Mouse (Mus musculus) myocyte (in vitro differentiated cells): ENCODE measurements around the gene Kif13a. TPM values are rescaled to one million over a fixed set of nuclear protein-coding genes. Genes with fewer than 3 reads are reported as not detected.

Experiments
- H3K27me3 ChIP-seq: one replicate; pipeline ENCODE4 v1.6.1; 2011; ENCODE audit not compliant: control insufficient read depth, insufficient read depth, insufficient read length
- H3K36me3 ChIP-seq: one replicate; pipeline ENCODE4 v1.6.1; 2011; ENCODE audit not compliant: control insufficient read depth, insufficient read depth
- H3K4me2 ChIP-seq: one replicate; pipeline ENCODE4 v1.6.1; 2011; ENCODE audit warnings: low read depth, control low read depth
- H3K4me3 ChIP-seq: one replicate; pipeline ENCODE4 v1.5.1; 2011; ENCODE audit warnings: mild to moderate bottlenecking, control low read depth, moderate library complexity
- H3K79me2 ChIP-seq: one replicate; pipeline ENCODE4 v1.6.1; 2011; ENCODE audit not compliant: control insufficient read depth, insufficient read depth
- H3ac ChIP-seq: one replicate; pipeline ENCODE4 v1.6.1; 2011; ENCODE audit not compliant: control insufficient read depth, insufficient read length
- CEBPB ChIP-seq: IDR thresholded peaks from 2 replicates; pipeline ENCODE4 v1.6.1; 2011; ENCODE audit warnings: mild to moderate bottlenecking, moderate library complexity; ENCODE audit not compliant: poor library complexity, insufficient read depth, severe bottlenecking
- E2F4 ChIP-seq: IDR thresholded peaks from one replicate; pipeline ENCODE4 v1.6.1; 2011; ENCODE audit warnings: mild to moderate bottlenecking, control low read depth, moderate library complexity; ENCODE audit not compliant: insufficient read depth
- MAX ChIP-seq: IDR thresholded peaks from one replicate; pipeline ENCODE4 v1.6.1; 2011; ENCODE audit warnings: low read depth, mild to moderate bottlenecking, control low read depth
- MYOD1 ChIP-seq, 3 experiments: IDR thresholded peaks; one replicate each; pipeline ENCODE4 v1.6.1; 2011; ENCODE audit warnings: control low read depth in 2 of 3, low read depth in 2 of 3, mild to moderate bottlenecking in 2 of 3, moderate library complexity in 1 of 3; ENCODE audit not compliant: insufficient read length in 2 of 3, control insufficient read depth in 1 of 3
- MYOG ChIP-seq, 3 experiments: IDR thresholded peaks; one replicate each; pipeline ENCODE4 v1.6.1; 2011; ENCODE audit warnings: control low read depth in 2 of 3, low read depth in 2 of 3, mild to moderate bottlenecking in 2 of 3; ENCODE audit not compliant: insufficient read length in 2 of 3, control insufficient read depth in 1 of 3, insufficient read depth in 1 of 3
- POLR2A ChIP-seq: IDR thresholded peaks from one replicate; pipeline ENCODE4 v1.6.1; 2011; ENCODE audit warnings: low read depth, mild to moderate bottlenecking, control low read depth, moderate library complexity; ENCODE audit not compliant: insufficient read length
- POLR2AphosphoS2 ChIP-seq: IDR thresholded peaks from one replicate; pipeline ENCODE4 v1.6.1; 2011; ENCODE audit warnings: low read depth, control low read depth; ENCODE audit not compliant: insufficient read length
- REST ChIP-seq: IDR thresholded peaks from one replicate; pipeline ENCODE4 v1.6.1; 2011; ENCODE audit warnings: mild to moderate bottlenecking, control low read depth, moderate library complexity; ENCODE audit not compliant: insufficient read depth, insufficient read length
- SRF ChIP-seq: IDR thresholded peaks from one replicate; pipeline ENCODE4 v1.6.1; 2011; ENCODE audit warnings: low read depth; ENCODE audit not compliant: control insufficient read depth, insufficient read length
- TCF12 ChIP-seq: IDR thresholded peaks from one replicate; pipeline ENCODE4 v1.6.1; 2011; ENCODE audit warnings: mild to moderate bottlenecking, control low read depth; ENCODE audit not compliant: poor library complexity, insufficient read depth, severe bottlenecking
- TCF3 ChIP-seq: IDR thresholded peaks from one replicate; pipeline ENCODE4 v1.6.1; 2011; ENCODE audit warnings: low read depth, control low read depth; ENCODE audit not compliant: insufficient read length
- USF1 ChIP-seq: IDR thresholded peaks from one replicate; pipeline ENCODE4 v1.6.1; 2011; ENCODE audit warnings: low read depth, mild to moderate bottlenecking, control low read depth, moderate library complexity
- polyA plus RNA-seq: library from polyadenylated mRNA; unstranded; fragments of >200 nt; fragmentation: generic; extraction: Trizol; gene quantifications from one replicate; pipeline ENCODE4 v1.2.1, GENCODE M21; 2012; ENCODE audit warnings: missing spikeins

Kif13a gene
- polyA plus RNA-seq, 1 experiment, result 15.4 TPM

GRCm38 (mm10) chr13:46970286-46970945, 40.7 kb upstream of the Kif13a start:
- H3K36me3 ChIP-seq, result no peaks in the 10 kb centered on the region
- no peak for TF ChIP-seq TCF3
- TF ChIP-seq MYOD1 (IDR thresholded peaks at IDR 0.05; ENCODE audit: control insufficient read depth in 1 of 3, insufficient read length in 2 of 3, low read depth in 2 of 3), result no peak
- no peak for TF ChIP-seq POLR2A
- TF ChIP-seq MYOG (IDR thresholded peaks at IDR 0.05; ENCODE audit: control insufficient read depth in 1 of 3, insufficient read depth in 1 of 3, insufficient read length in 2 of 3, low read depth in 2 of 3), result no peak
- TF ChIP-seq REST, result no peak
- TF ChIP-seq E2F4, result no peak
- TF ChIP-seq TCF12, result no peak
- no peak for TF ChIP-seq SRF
- TF ChIP-seq MAX, result no peak
- TF ChIP-seq CEBPB, result no peak
- no peak for TF ChIP-seq USF1
- no peak for TF ChIP-seq POLR2AphosphoS2
- H3ac ChIP-seq, result no peak overlapping the region
- no peak overlapping the region for H3K4me3 ChIP-seq
- H3K4me2 ChIP-seq, result no peak overlapping the region
- no peaks in the 10 kb centered on the region for H3K79me2 ChIP-seq
- H3K27me3 ChIP-seq, result no peaks in the 10 kb centered on the region

DNA sequence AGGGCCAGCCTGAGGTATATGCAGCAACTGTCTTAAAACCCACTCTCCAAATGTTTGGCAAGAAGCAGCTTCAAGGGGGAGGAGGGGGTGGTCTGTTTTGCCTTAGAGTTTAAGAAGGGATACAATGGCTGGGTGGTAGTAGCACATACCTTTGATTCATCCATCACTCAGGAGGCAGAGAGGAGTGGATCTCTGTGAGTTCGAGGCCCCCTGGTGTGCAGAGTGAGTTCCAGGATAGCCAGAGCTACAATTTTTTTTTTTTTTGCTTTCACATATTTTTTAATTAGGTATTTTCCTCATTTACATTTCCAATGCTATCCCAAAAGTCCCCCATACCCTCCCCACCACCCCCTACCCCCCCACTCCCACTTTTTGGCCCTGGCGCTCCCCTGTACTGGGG, 39.0 kb upstream of the Kif13a start:
- Histone ChIP-seq H3K27me3 (no peaks in the 10 kb centered on the region), H3ac (no peak overlapping the region), H3K36me3 (no peaks in the 10 kb centered on the region), H3K79me2 (no peaks in the 10 kb centered on the region), H3K4me3 (no peak overlapping the region), H3K4me2 (no peak overlapping the region)
- TF ChIP-seq POLR2AphosphoS2 (no peak), POLR2A (no peak), REST (no peak), MAX (no peak), USF1 (no peak), MYOG (IDR thresholded peaks at IDR 0.05; ENCODE audit: control insufficient read depth in 1 of 3, insufficient read depth in 1 of 3, insufficient read length in 2 of 3, low read depth in 2 of 3) (no peak), TCF12 (no peak), CEBPB (no peak), SRF (no peak), E2F4 (no peak), MYOD1 (IDR thresholded peaks at IDR 0.05; ENCODE audit: control insufficient read depth in 1 of 3, insufficient read length in 2 of 3, low read depth in 2 of 3) (no peak), TCF3 (no peak)

- H3K4me3 ChIP-seq, result no peak overlapping the region
- no peaks in the 10 kb centered on the region for H3K36me3 ChIP-seq
- no peaks in the 10 kb centered on the region for H3K27me3 ChIP-seq
- no peaks in the 10 kb centered on the region for H3K79me2 ChIP-seq
- H3ac ChIP-seq, result no peak overlapping the region
- TF ChIP-seq MYOD1 (IDR thresholded peaks at IDR 0.05; ENCODE audit: control insufficient read depth in 1 of 3, insufficient read length in 2 of 3, low read depth in 2 of 3), result no peak
- TF ChIP-seq CEBPB, result no peak
- no peak for TF ChIP-seq POLR2A
- TF ChIP-seq TCF12, result no peak
- TF ChIP-seq TCF3, result no peak
- TF ChIP-seq USF1, result no peak
- TF ChIP-seq MYOG (IDR thresholded peaks at IDR 0.05; ENCODE audit: control insufficient read depth in 1 of 3, insufficient read depth in 1 of 3, insufficient read length in 2 of 3, low read depth in 2 of 3), result no peak
- no peak for TF ChIP-seq POLR2AphosphoS2
- TF ChIP-seq REST, result no peak
- TF ChIP-seq SRF, result no peak
- TF ChIP-seq E2F4, result no peak
- no peak overlapping the region for H3K4me2 ChIP-seq
Measured at GRCm38 (mm10) chr13:46967308-46967707, 37.6 kb upstream of the Kif13a start.

- Histone ChIP-seq H3K4me3 (no peak overlapping the region), H3ac (no peak overlapping the region), H3K27me3 (no peaks in the 10 kb centered on the region), H3K79me2 (no peaks in the 10 kb centered on the region), H3K36me3 (no peaks in the 10 kb centered on the region), H3K4me2 (no peak overlapping the region)
- TF ChIP-seq MYOG (IDR thresholded peaks at IDR 0.05; ENCODE audit: control insufficient read depth in 1 of 3, insufficient read depth in 1 of 3, insufficient read length in 2 of 3, low read depth in 2 of 3) (no peak), E2F4 (no peak)
Measured at GRCm38 (mm10) chr13:46960878-46961474, 31.3 kb upstream of the Kif13a start.

DNA sequence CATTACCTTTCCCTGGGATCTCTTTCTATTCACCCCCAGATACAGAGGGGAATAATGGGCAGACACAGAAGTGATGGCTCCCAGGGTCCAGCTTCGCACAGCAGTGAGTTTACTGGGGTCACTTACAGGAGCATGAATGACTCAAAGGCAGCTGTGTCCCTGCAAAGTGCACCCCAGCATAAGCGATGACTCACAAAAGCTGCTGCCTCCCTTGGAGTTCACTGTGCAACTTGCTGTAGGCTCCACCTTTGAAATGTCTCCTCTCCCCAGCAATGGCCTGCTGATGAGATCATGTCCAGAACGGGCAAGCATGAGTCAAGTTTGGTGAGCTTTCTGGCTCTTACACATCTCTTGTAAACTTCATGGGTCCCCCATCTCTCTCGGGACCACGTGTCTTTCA, 29.5 kb upstream of the Kif13a start:
- H3ac ChIP-seq, result no peak overlapping the region
- no peaks in the 10 kb centered on the region for H3K36me3 ChIP-seq
- TF ChIP-seq MYOG (IDR thresholded peaks at IDR 0.05; ENCODE audit: control insufficient read depth in 1 of 3, insufficient read depth in 1 of 3, insufficient read length in 2 of 3, low read depth in 2 of 3), result peak in 2 of 3 experiments; percentile 24 to 37
- TF ChIP-seq SRF, result no peak
- TF ChIP-seq MYOD1 (IDR thresholded peaks at IDR 0.05; ENCODE audit: control insufficient read depth in 1 of 3, insufficient read length in 2 of 3, low read depth in 2 of 3), result peak in 2 of 3 experiments; percentile 13 to 69
- TF ChIP-seq MAX, result no peak
- 0 out of 2 replicates have a peak, but pooled peaks have one; percentile 31 for TF ChIP-seq CEBPB
- peak; percentile 24 for TF ChIP-seq TCF12
- H3K79me2 ChIP-seq, result no peaks in the 10 kb centered on the region
- H3K4me2 ChIP-seq, result peak overlapping the region; percentile 40
- H3K4me3 ChIP-seq, result no peak overlapping the region
- H3K27me3 ChIP-seq, result no peaks in the 10 kb centered on the region
